Mouse (Mus musculus) hindbrain, embryonic 12.5 days (tissue): ENCODE data around the gene Hmx3. TPM values are rescaled to one million over a fixed set of nuclear protein-coding genes. Genes with fewer than 3 reads are reported as not detected.
A peak's percentile ranks its signal among the peaks of the same experiment; 100 is the strongest.

Source experiments
- ATAC-seq: fragments of 200-750 bp; cut with Nextera tagmentation; 2 replicates; pipeline ENCODE4 v1.8.0; 2017; ENCODE audit warnings: moderate TSS enrichment; ENCODE audit not compliant: low FRiP score
- H3K27ac ChIP-seq: fragments of 300-500 bp; sonication (generic); 2 replicates; pipeline ENCODE4 v1.5.1; 2016; ENCODE audit warnings: mild to moderate bottlenecking
- H3K27me3 ChIP-seq: fragments of 300-500 bp; sonication (generic); 2 replicates; pipeline ENCODE4 v1.6.1; 2016; ENCODE audit warnings: mild to moderate bottlenecking
- H3K36me3 ChIP-seq: fragments of 300-500 bp; sonication (generic); 2 replicates; pipeline ENCODE4 v1.6.1; 2016; ENCODE audit warnings: mild to moderate bottlenecking
- H3K4me1 ChIP-seq: fragments of 300-500 bp; sonication (generic); 2 replicates; pipeline ENCODE4 v1.6.1; 2016
- H3K4me2 ChIP-seq: fragments of 300-500 bp; sonication (generic); replicated peaks from 2 replicates; pipeline ENCODE4 v1.6.1; 2016; ENCODE audit warnings: mild to moderate bottlenecking
- H3K4me3 ChIP-seq: fragments of 300-500 bp; sonication (generic); 2 replicates; pipeline ENCODE4 v1.5.1; 2016; ENCODE audit warnings: mild to moderate bottlenecking
- H3K9ac ChIP-seq: fragments of 300-500 bp; sonication (generic); 2 replicates; pipeline ENCODE4 v1.6.1; 2016; ENCODE audit warnings: mild to moderate bottlenecking, moderate library complexity
- H3K9me3 ChIP-seq: fragments of 300-500 bp; sonication (generic); replicated peaks from 2 replicates; pipeline ENCODE4 v1.6.1; 2016; ENCODE audit warnings: mild to moderate bottlenecking
- WGBS: fragments of 180-500 bp; shearing (Covaris S2); methylation state at CpG from one replicate; pipeline ENCODE4 v1.1.7; 2016; 5-methylcytosine and 5-hydroxymethylcytosine counted together
- polyA plus RNA-seq: library from polyadenylated mRNA; unstranded; fragments of >200 nt; fragmentation: Nextera tagmentation; extraction: Ambion mirVana; gene quantifications from 2 replicates; pipeline ENCODE4 v1.2.1, GENCODE M21; 2016

The Hmx3 gene
- polyA plus RNA-seq, 1 experiment from 2014 or later, result 4.1 TPM

GRCm38 (mm10) chr7:131548473-131548872 is 5.8 kb downstream of the Hmx3 start, which contains the start of gene Hmx2:
TSS of gene Hmx2 (plus strand) at chr7:131548773.
- H3K36me3 ChIP-seq, result no peaks in the 10 kb centered on the region
- no peak within 1 kb of the TSS for H3K27ac ChIP-seq
- H3K4me3 ChIP-seq, result no peak within 1 kb of the TSS
- peaks cover 98% of the 10 kb centered on the region for H3K27me3 ChIP-seq
- H3K9ac ChIP-seq, result no peak within 1 kb of the TSS
- ATAC-seq, result no peak
- H3K9me3 ChIP-seq, result no peaks in the 10 kb centered on the region
- H3K4me1 ChIP-seq, result peaks cover 19% of the 10 kb centered on the region
- H3K4me2 ChIP-seq, result no peak within 1 kb of the TSS
- WGBS, result 0% methylated on average over 3 of the region's 3 CpGs

GRCm38 (mm10) chr7:131551471-131551870 is 8.8 kb downstream of the Hmx3 start:
- peaks cover 96% of the 10 kb centered on the region for H3K27me3 ChIP-seq
- peaks cover 28% of the 10 kb centered on the region for H3K4me1 ChIP-seq
- 0% methylated on average over 4 of the region's 4 CpGs for WGBS
- H3K4me2 ChIP-seq, result no peak overlapping the region
- no peak overlapping the region for H3K9ac ChIP-seq
- H3K9me3 ChIP-seq, result no peaks in the 10 kb centered on the region
- no peak overlapping the region for H3K27ac ChIP-seq
- ATAC-seq, result no peak
- H3K36me3 ChIP-seq, result no peaks in the 10 kb centered on the region
- no peak overlapping the region for H3K4me3 ChIP-seq

GRCm38 (mm10) chr7:131551931-131552741 is 9.5 kb downstream of the Hmx3 start:
- H3K9ac ChIP-seq, result no peak overlapping the region
- ATAC-seq, result no peak
- peaks cover 32% of the 10 kb centered on the region for H3K4me1 ChIP-seq
- H3K9me3 ChIP-seq, result no peaks in the 10 kb centered on the region
- no peaks in the 10 kb centered on the region for H3K36me3 ChIP-seq
- no peak overlapping the region for H3K27ac ChIP-seq
- H3K4me3 ChIP-seq, result 0 out of 2 replicates have a peak overlapping the region, but pooled peaks have one; percentile 4
- H3K4me2 ChIP-seq, result peak overlapping the region; percentile 11; the same call in 1 of the 2 replicates
- H3K27me3 ChIP-seq, result peaks cover 96% of the 10 kb centered on the region
- WGBS, result under 1% methylated on average over 42 of the region's 42 CpGs

DNA sequence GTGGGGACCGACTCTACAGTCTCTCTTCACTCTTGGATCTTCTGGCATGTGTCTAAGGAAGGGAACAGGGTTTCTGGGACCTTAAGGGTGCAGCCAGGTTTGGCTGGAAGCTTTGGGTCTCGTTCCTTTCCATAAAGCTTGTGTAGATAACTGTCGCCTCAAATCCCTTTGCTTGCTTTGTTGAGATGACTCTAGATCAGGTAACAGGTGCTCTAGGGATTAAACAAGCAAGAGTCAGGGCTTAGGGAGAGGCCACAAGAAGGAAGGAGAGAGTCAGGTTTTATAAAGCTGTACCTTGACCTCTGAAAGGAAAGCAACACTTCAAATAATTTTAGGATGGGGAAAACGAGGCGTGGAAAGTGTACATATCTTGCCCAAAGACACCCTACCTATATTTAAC is 10.1 kb downstream of the Hmx3 start:
- Histone ChIP-seq H3K4me1 (peaks cover 32% of the 10 kb centered on the region), H3K27ac (no peak overlapping the region), H3K27me3 (peaks cover 96% of the 10 kb centered on the region), H3K36me3 (no peaks in the 10 kb centered on the region), H3K9ac (no peak overlapping the region), H3K4me3 (peak overlapping the region; percentile 4; the same call in 1 of the 2 replicates), H3K4me2 (peak overlapping the region; percentile 11; the same call in 1 of the 2 replicates), H3K9me3 (no peaks in the 10 kb centered on the region)
- no peak for ATAC-seq
- WGBS, result 3% methylated on average over 5 of the region's 5 CpGs

DNA sequence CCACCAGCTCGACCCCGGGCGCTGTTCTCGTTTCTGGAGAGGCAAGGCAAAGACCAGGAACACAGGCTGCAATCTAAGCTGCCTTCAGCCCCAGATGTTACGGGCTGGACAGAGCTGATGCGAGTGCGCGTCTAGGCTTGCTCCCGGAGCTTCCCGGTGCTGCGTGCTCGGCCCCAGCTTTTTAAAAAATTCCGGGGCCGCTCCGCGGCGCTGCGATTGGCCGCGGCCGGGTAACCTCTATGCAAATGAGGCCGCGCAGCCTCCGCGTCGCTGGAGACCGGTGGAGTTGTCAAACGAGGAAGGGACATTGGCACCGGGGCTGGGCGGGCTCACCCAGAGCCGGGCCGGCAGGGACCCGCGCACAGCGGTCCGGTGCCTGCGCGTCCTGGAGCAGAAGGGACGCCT is 11.1 kb downstream of the Hmx3 start:
- peak overlapping the region; percentile 33 for H3K4me3 ChIP-seq
- H3K9me3 ChIP-seq, result no peaks in the 10 kb centered on the region
- peak overlapping the region; percentile 18; the same call in 1 of the 2 replicates for H3K9ac ChIP-seq
- peaks cover 32% of the 10 kb centered on the region for H3K4me1 ChIP-seq
- peak; percentile 65; the same call in 1 of the 2 replicates for ATAC-seq
- H3K4me2 ChIP-seq, result peak overlapping the region; percentile 57
- H3K27me3 ChIP-seq, result peaks cover 96% of the 10 kb centered on the region
- H3K27ac ChIP-seq, result peak overlapping the region; percentile 55; the same call in 1 of the 2 replicates
- no peaks in the 10 kb centered on the region for H3K36me3 ChIP-seq
- under 1% methylated on average over 38 of the region's 39 CpGs for WGBS

GRCm38 (mm10) chr7:131554341-131555180 is 11.9 kb downstream of the Hmx3 start:
- peak; percentile 37 for ATAC-seq
- Histone ChIP-seq H3K4me3 (peak overlapping the region; percentile 33), H3K4me1 (peaks cover 32% of the 10 kb centered on the region), H3K27me3 (peaks cover 96% of the 10 kb centered on the region), H3K36me3 (no peaks in the 10 kb centered on the region), H3K4me2 (peak overlapping the region; percentile 57), H3K9ac (peak overlapping the region; percentile 58), H3K27ac (peak overlapping the region; percentile 55), H3K9me3 (no peaks in the 10 kb centered on the region)
- WGBS, result 1% methylated on average over 45 of the region's 45 CpGs

DNA sequence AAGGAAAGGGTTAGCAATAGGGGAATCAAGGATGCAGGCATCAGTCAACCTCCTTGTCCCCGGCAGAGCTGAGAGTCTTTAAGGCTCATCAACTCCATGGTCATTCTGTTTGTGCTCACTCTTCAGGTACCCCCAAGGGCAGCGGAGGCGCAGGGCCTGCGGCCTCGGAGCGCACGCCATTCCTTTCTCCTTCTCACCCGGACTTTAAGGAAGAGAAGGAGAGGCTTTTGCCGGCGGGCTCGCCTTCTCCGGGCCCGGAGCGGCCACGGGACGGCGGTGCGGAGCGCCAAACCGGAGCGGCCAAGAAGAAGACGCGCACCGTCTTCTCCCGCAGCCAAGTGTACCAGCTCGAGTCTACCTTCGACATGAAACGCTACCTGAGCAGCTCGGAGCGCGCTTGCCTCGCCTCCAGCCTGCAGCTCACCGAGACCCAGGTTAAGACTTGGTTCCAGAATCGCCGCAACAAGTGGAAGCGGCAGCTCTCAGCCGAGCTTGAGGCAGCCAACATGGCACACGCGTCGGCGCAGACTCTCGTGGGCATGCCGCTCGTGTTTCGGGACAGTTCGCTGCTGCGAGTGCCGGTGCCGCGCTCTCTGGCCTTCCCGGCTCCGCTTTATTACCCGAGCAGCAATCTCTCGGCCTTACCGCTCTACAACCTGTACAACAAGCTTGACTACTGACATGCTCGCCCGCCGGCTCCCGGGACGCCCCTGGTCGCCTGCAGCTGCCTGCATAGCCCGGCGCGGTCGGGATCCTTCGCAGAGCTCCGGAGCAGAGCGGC is 12.8 kb downstream of the Hmx3 start:
- Histone ChIP-seq H3K27ac (peak overlapping the region; percentile 2), H3K4me2 (peak overlapping the region; percentile 57), H3K4me1 (peaks cover 32% of the 10 kb centered on the region), H3K27me3 (peaks cover 87% of the 10 kb centered on the region), H3K4me3 (peak overlapping the region; percentile 33), H3K9ac (peak overlapping the region; percentile 27; the same call in 1 of the 2 replicates), H3K9me3 (no peaks in the 10 kb centered on the region), H3K36me3 (no peaks in the 10 kb centered on the region)
- 1% methylated on average over 67 of the region's 68 CpGs for WGBS
- no peak for ATAC-seq

GRCm38 (mm10) chr7:131556116-131556515 is 13.4 kb downstream of the Hmx3 start:
- Histone ChIP-seq H3K4me2 (peak overlapping the region; percentile 57), H3K4me3 (no peak overlapping the region), H3K27ac (peak overlapping the region; percentile 2; the same call in 1 of the 2 replicates), H3K36me3 (no peaks in the 10 kb centered on the region), H3K27me3 (peaks cover 81% of the 10 kb centered on the region), H3K4me1 (peaks cover 36% of the 10 kb centered on the region), H3K9ac (no peak overlapping the region), H3K9me3 (no peaks in the 10 kb centered on the region)
- 1% methylated on average over 9 of the region's 9 CpGs for WGBS
- no peak for ATAC-seq

DNA sequence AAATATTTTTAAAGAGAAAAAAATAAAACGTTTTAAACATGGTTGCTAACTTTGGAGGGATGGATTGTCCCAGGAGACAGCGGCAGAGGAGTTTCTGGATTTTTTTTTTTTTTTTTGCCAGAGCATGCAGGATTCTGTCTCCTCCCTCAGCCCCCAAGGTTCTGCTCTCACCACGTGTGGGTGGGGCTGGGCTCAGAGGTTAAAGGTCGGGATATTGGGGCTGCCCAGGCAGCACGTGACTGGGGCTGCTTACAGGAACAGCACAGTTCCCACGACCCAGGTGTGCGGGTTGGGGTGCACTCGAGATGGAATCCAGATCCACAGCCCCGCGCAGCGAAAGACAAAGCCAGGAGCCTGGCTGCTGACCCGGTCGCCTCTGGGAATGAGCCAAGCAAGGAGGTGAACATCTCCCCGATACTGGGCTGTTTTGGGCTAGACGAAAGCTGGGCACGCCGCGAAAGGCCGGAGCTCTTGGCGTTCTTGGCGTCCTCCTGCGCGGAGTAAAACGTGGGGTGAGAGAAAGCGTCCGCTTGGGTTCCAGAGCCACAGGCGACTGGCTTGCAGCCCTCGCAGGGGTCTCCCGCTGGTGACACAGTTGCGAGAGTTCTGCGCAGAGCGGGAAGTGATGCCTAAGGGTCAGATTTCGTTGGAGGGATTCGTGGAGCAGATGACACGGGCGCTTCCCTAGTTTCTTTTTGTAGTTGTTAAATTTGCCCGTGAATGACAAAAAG is 14.0 kb downstream of the Hmx3 start:
- Histone ChIP-seq H3K4me2 (peak overlapping the region; percentile 34), H3K4me1 (peaks cover 37% of the 10 kb centered on the region), H3K9ac (no peak overlapping the region), H3K27ac (no peak overlapping the region), H3K27me3 (peaks cover 75% of the 10 kb centered on the region), H3K4me3 (peak overlapping the region; percentile 19), H3K36me3 (no peaks in the 10 kb centered on the region), H3K9me3 (no peaks in the 10 kb centered on the region)
- WGBS, result under 1% methylated on average over 37 of the region's 37 CpGs
- no peak for ATAC-seq

DNA sequence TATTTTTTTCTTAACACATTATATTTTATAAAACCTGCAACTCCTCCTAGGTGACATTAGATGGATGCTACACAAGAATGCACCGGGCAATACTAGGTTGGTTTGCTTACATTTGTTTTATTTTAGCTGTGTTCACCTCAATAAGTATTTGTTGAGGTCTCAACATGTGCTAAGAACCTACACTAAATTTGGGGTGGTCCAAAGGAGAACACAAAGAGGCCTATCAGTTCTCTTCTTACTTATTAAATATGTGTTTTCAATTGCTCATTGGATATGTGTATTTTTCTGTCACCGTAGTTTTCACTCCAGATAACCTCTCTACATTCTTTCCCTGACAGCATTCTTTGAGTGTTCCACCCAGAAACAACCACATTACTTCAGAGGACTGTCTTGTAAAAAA is 15.1 kb downstream of the Hmx3 start:
- no peak for ATAC-seq
- Histone ChIP-seq H3K9me3 (no peaks in the 10 kb centered on the region), H3K4me2 (no peak overlapping the region), H3K4me1 (peaks cover 41% of the 10 kb centered on the region), H3K9ac (no peak overlapping the region), H3K36me3 (peaks cover 7% of the 10 kb centered on the region; the same call in 1 of the 2 replicates), H3K27ac (no peak overlapping the region), H3K27me3 (peaks cover 64% of the 10 kb centered on the region), H3K4me3 (no peak overlapping the region)
- 39% methylated on average over 2 of the region's 2 CpGs for WGBS
